ENCODE assay signal across 9 mouse cellular contexts in the genomic region with DNA sequence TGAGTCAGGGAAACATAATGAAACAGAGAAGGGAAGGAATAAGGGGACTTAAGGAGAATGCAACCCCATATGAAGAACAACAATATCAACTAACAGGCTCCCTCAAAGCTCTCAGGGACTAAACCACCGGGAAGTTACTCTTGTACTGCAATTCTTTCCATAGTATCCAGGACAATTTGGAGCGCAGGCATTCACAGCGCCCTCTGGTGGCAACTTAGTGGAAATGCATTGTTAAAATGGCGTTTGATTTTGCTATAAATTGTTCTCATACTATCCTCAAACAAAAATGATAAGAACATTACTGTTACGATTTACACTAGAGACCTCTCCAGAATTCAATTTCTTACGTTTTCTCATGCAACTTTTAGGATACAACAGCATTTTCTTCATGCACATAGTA.
A peak's percentile ranks its signal among the peaks of the same experiment; 100 is the strongest.
DNase-seq lines count a peak whose midpoint lies in the region; ATAC-seq and TF ChIP-seq lines count a peak whose summit lies in the region.
"Had no signal": no experiment of that assay in that cellular context is flagged by ENCODE, and none has a peak within 500 bp of the region (broad histone marks: within the 10 kb centered on the region; RNA-seq: fewer than 3 reads in every experiment).

No protein-coding gene starts in this region.

- H3K27ac ChIP-seq in forebrain, postnatal 0 days (ENCODE audit: low read depth, low read length): no peak overlapping the region
- no peak overlapping the region for H3K27ac ChIP-seq in forebrain, embryonic 10.5 days
- H3K27ac ChIP-seq in liver, embryonic 14.5 days: no peak overlapping the region
- no peak overlapping the region for H3K27ac ChIP-seq in liver, embryonic 12.5 days
- H3K27ac ChIP-seq in forebrain, embryonic 15.5 days (replicated peaks): no peak overlapping the region
- H3K27ac ChIP-seq: limb, embryonic 13.5 days had no signal

- 29% methylated on average over 6 of the region's 6 CpGs for WGBS in forebrain, postnatal 0 days
- 20% methylated on average over 6 of the region's 6 CpGs for WGBS in forebrain, embryonic 10.5 days
- 19% methylated on average over 6 of the region's 6 CpGs for WGBS in liver, embryonic 14.5 days (ENCODE audit: insufficient replicate concordance)
- 14% methylated on average over 6 of the region's 6 CpGs for WGBS in liver, embryonic 12.5 days (ENCODE audit: insufficient replicate concordance)
- 32% methylated on average over 6 of the region's 6 CpGs for WGBS in forebrain, embryonic 15.5 days

- TF ChIP-seq CTCF in forebrain, postnatal 0 days (IDR thresholded peaks at IDR 0.05; ENCODE audit: low read depth): peak; percentile 47
- TF ChIP-seq CTCF in liver, embryonic 14.5 days (IDR thresholded peaks at IDR 0.05; ENCODE audit: low read depth): peak; percentile 55
- peak; percentile 36 for TF ChIP-seq CTCF in G1E (IDR thresholded peaks at IDR 0.05; ENCODE audit: low read depth, low read length)

- ATAC-seq in forebrain, postnatal 0 days: no peak
- ATAC-seq in liver, embryonic 14.5 days (ENCODE audit: insufficient read depth): no peak
- ATAC-seq in liver, embryonic 12.5 days: no peak
- ATAC-seq in G1E (ENCODE audit: extremely low read depth, insufficient number of reproducible peaks, low FRiP score, poor library complexity, severe bottlenecking): no peak
- no peak for ATAC-seq in forebrain, embryonic 15.5 days (replicated peaks)

- H3K4me1 ChIP-seq in forebrain, postnatal 0 days (ENCODE audit: insufficient read depth): no peaks in the 10 kb centered on the region
- H3K4me1 ChIP-seq in forebrain, embryonic 10.5 days: no peaks in the 10 kb centered on the region
- no peaks in the 10 kb centered on the region for H3K4me1 ChIP-seq in liver, embryonic 14.5 days (replicated peaks; ENCODE audit: control insufficient read depth in 2 of 2, insufficient read depth in 2 of 2, low read length in 1 of 2)
- H3K4me1 ChIP-seq in liver, embryonic 12.5 days: no peaks in the 10 kb centered on the region
- H3K4me1 ChIP-seq in G1E (ENCODE audit: insufficient read depth, low read depth, low read length): no peaks in the 10 kb centered on the region
- no peaks in the 10 kb centered on the region for H3K4me1 ChIP-seq in forebrain, embryonic 15.5 days
- H3K4me1 ChIP-seq: limb, embryonic 13.5 days had no signal

- no peak overlapping the region for H3K9ac ChIP-seq in forebrain, postnatal 0 days
- no peak overlapping the region for H3K9ac ChIP-seq in liver, embryonic 14.5 days (replicated peaks)
- H3K9ac ChIP-seq in liver, embryonic 12.5 days: no peak overlapping the region
- no peak overlapping the region for H3K9ac ChIP-seq in forebrain, embryonic 15.5 days (replicated peaks)
- H3K9ac ChIP-seq: limb, embryonic 13.5 days had no signal

- no peak for TF ChIP-seq EP300 in liver, embryonic 14.5 days (IDR thresholded peaks at IDR 0.05; ENCODE audit: low read depth)

- DNase-seq in forebrain, postnatal 0 days: no peak
- DNase-seq in forebrain, embryonic 10.5 days (ENCODE audit: extremely low spot score, low spot score): no peak
- no peak for DNase-seq in liver, embryonic 14.5 days (ENCODE audit: low read depth in 3 of 3, low spot score in 3 of 3)
- no peak for DNase-seq in G1E (ENCODE audit: low spot score)
- peak; percentile 6 for DNase-seq in embryo, embryonic 9.5 days (ENCODE audit: extremely low spot score)
- DNase-seq in ovary, adult 18-20 months (ENCODE audit: low spot score): no peak

- H3K27me3 ChIP-seq in forebrain, postnatal 0 days (ENCODE audit: insufficient read depth, low read length): no peaks in the 10 kb centered on the region
- no peaks in the 10 kb centered on the region for H3K27me3 ChIP-seq in forebrain, embryonic 10.5 days (ENCODE audit: poor library complexity, severe bottlenecking)
- H3K27me3 ChIP-seq in liver, embryonic 14.5 days (ENCODE audit: control insufficient read depth, insufficient read depth, low read length): no peaks in the 10 kb centered on the region
- H3K27me3 ChIP-seq in liver, embryonic 12.5 days (replicated peaks): no peaks in the 10 kb centered on the region
- H3K27me3 ChIP-seq in G1E (ENCODE audit: insufficient read depth, low read length): no peaks in the 10 kb centered on the region
- H3K27me3 ChIP-seq in forebrain, embryonic 15.5 days: no peaks in the 10 kb centered on the region
- H3K27me3 ChIP-seq: limb, embryonic 13.5 days had no signal

- H3K9me3 ChIP-seq in forebrain, postnatal 0 days (ENCODE audit: low read length): no peaks in the 10 kb centered on the region
- H3K9me3 ChIP-seq in forebrain, embryonic 10.5 days: no peaks in the 10 kb centered on the region
- no peaks in the 10 kb centered on the region for H3K9me3 ChIP-seq in liver, embryonic 14.5 days (ENCODE audit: control insufficient read depth, low read length)
- H3K9me3 ChIP-seq in liver, embryonic 12.5 days (replicated peaks): no peaks in the 10 kb centered on the region
- 0 out of 2 replicates have a peak, but pooled peaks cover 2% of the 10 kb centered on the region for H3K9me3 ChIP-seq in G1E (replicated peaks)
- H3K9me3 ChIP-seq in forebrain, embryonic 15.5 days: no peaks in the 10 kb centered on the region
- H3K9me3 ChIP-seq: limb, embryonic 13.5 days had no signal

- H3K4me3 ChIP-seq in forebrain, postnatal 0 days (ENCODE audit: low read depth, low read length): no peak overlapping the region
- no peak overlapping the region for H3K4me3 ChIP-seq in forebrain, embryonic 10.5 days
- H3K4me3 ChIP-seq in liver, embryonic 14.5 days (ENCODE audit: insufficient read depth in 1 of 2, low read depth in 2 of 2, low read length in 2 of 2): no peak overlapping the region
- no peak overlapping the region for H3K4me3 ChIP-seq in liver, embryonic 12.5 days
- no peak overlapping the region for H3K4me3 ChIP-seq in G1E (ENCODE audit: low read depth, low read length)
- H3K4me3 ChIP-seq in forebrain, embryonic 15.5 days: no peak overlapping the region
- H3K4me3 ChIP-seq: limb, embryonic 13.5 days had no signal

- H3K36me3 ChIP-seq in forebrain, postnatal 0 days (ENCODE audit: insufficient read depth): no peaks in the 10 kb centered on the region
- H3K36me3 ChIP-seq in forebrain, embryonic 10.5 days (replicated peaks): no peaks in the 10 kb centered on the region
- no peaks in the 10 kb centered on the region for H3K36me3 ChIP-seq in liver, embryonic 14.5 days (replicated peaks; ENCODE audit: control insufficient read depth, insufficient read depth, low read depth)
- no peaks in the 10 kb centered on the region for H3K36me3 ChIP-seq in liver, embryonic 12.5 days
- H3K36me3 ChIP-seq in G1E (replicated peaks): no peaks in the 10 kb centered on the region
- no peaks in the 10 kb centered on the region for H3K36me3 ChIP-seq in forebrain, embryonic 15.5 days
- H3K36me3 ChIP-seq: limb, embryonic 13.5 days had no signal

- H3K4me2 ChIP-seq in forebrain, postnatal 0 days (ENCODE audit: low read depth): no peak overlapping the region
- no peak overlapping the region for H3K4me2 ChIP-seq in liver, embryonic 14.5 days (ENCODE audit: low read depth)
- H3K4me2 ChIP-seq in liver, embryonic 12.5 days: no peak overlapping the region
- no peak overlapping the region for H3K4me2 ChIP-seq in forebrain, embryonic 15.5 days (replicated peaks)
- H3K4me2 ChIP-seq: limb, embryonic 13.5 days had no signal
